Mouse (Mus musculus): Measurements from ENCODE around the gene A730071L15Rik. TPM values are rescaled to one million over a fixed set of nuclear protein-coding genes. Genes with fewer than 3 reads are reported as not detected.
A peak's percentile ranks its signal among the peaks of the same experiment; 100 is the strongest.

Gene A730071L15Rik
- total and polyA plus RNA-seq, 3 experiments, result 0.42 TPM; not detected in 2

DNA sequence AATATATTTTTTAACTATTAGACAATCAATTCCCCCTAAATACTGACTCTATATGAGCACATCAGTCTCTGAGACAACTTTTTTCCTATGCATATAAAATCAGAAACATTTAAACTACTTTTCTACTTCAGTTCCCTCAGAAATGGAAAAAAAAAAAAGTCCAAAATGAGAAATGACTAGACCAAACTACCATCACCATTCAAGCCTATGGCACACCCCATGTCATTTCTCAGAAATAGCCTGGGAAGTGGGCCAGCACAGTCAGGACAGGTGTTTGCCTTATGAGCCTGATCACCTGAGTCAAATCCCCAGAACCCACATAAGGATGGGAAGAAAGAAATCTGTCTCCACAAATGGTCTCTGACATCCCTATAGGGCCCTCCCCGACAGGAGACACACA lies 41.3 kb upstream of the A730071L15Rik start:
- Histone ChIP-seq H3K27ac (ENCODE audit: insufficient read depth, low read depth) (no peak overlapping the region), H3K4me1 (ENCODE audit: control insufficient read depth in 1 of 2, insufficient read depth in 2 of 2) (peaks cover 6 to 56% of the 10 kb centered on the region in 2 experiments), H3K79me2 (replicated peaks; ENCODE audit: control insufficient read depth, extremely low read depth, insufficient read depth, poor library complexity, severe bottlenecking) (peaks cover 21% of the 10 kb centered on the region), H3K36me3 (replicated peaks in 1 of 2; ENCODE audit: control insufficient read depth in 1 of 2, insufficient read depth in 1 of 2, low read length in 1 of 2) (peaks cover 0 to 33% of the 10 kb centered on the region in 2 experiments), H3K4me3 (replicated peaks in 1 of 3; ENCODE audit: low read depth in 2 of 3, low read length in 2 of 3, poor library complexity in 1 of 3) (no peak overlapping the region), H3K9me3 (replicated peaks; ENCODE audit: low read length) (peaks cover 2% of the 10 kb centered on the region), H3K4me2 (ENCODE audit: insufficient read depth, low read depth, poor library complexity, severe bottlenecking) (no peak overlapping the region), H3K27me3 (replicated peaks) (no peaks in the 10 kb centered on the region), H3K9ac (ENCODE audit: insufficient read depth, low read depth) (no peak overlapping the region)
- dilution Hi-C loops (cut with MboI; ENCODE audit: extremely low pct_ligation_motif_present, extremely low pct_unique_long_range_greater_than_20kb, low sequenced_read_pairs), result no loop called here
- in situ Hi-C loops (cut with MboI; ENCODE audit: low pct_ligation_motif_present, low pct_unique_long_range_greater_than_20kb, low sequenced_read_pairs), result no loop called here
- no peak for TF ChIP-seq USF1 (IDR thresholded peaks at IDR 0.05; ENCODE audit: low read depth, low read length)
- no peak for TF ChIP-seq MXI1 (IDR thresholded peaks at IDR 0.05; ENCODE audit: low read depth, low read length)
- peak; percentile 55 for TF ChIP-seq ZNF384 (IDR thresholded peaks at IDR 0.05; ENCODE audit: low read depth, low read length)
- TF ChIP-seq SIN3A (IDR thresholded peaks at IDR 0.05; ENCODE audit: low read length), result no peak
- no peak for TF ChIP-seq JUN (IDR thresholded peaks at IDR 0.05; ENCODE audit: insufficient read depth, low read depth, low read length)
- no peak for TF ChIP-seq JUND (conservative IDR thresholded peaks at IDR 0.05; ENCODE audit: low read depth, low read length)
- DNase-seq (ENCODE audit: extremely low read depth), result no peak

DNA sequence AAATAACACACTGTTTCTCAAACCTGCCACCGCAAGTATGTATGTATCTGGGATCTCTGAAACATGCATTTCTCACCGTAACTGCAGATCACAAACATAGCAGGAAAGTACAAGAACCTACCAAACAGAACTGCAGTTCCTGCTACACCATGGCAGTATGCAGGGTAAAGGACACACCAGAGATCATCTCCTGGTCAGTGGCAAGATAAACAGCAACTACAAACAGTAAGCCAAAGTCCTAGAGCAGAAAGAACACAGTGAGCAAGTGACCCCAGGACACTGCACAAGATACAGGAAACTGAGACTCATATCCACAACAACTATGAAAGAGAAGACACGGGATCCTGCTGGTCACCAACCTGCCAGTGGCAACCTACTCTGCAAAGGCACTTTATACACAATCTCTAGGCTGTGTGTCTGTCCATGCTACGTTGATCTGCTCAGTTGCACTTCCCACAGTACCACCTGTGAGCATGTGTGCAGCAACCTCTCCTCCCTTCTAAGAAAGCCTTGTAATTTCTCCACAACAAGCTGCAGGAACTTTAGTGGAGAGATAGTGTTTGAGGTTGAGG lies 40.0 kb upstream of the A730071L15Rik start:
- Histone ChIP-seq H3K4me2 (ENCODE audit: insufficient read depth, low read depth, poor library complexity, severe bottlenecking) (no peak overlapping the region), H3K27ac (ENCODE audit: insufficient read depth, low read depth) (no peak overlapping the region), H3K9ac (ENCODE audit: insufficient read depth, low read depth) (no peak overlapping the region), H3K4me1 (ENCODE audit: control insufficient read depth in 1 of 2, insufficient read depth in 2 of 2) (peaks cover 0 to 46% of the 10 kb centered on the region in 2 experiments; a peak in 3 of 4 replicates), H3K9me3 (replicated peaks; ENCODE audit: low read length) (peaks cover 2% of the 10 kb centered on the region), H3K4me3 (replicated peaks in 1 of 3; ENCODE audit: low read depth in 2 of 3, low read length in 2 of 3, poor library complexity in 1 of 3) (no peak overlapping the region), H3K27me3 (replicated peaks) (no peaks in the 10 kb centered on the region), H3K79me2 (replicated peaks; ENCODE audit: control insufficient read depth, extremely low read depth, insufficient read depth, poor library complexity, severe bottlenecking) (peaks cover 16% of the 10 kb centered on the region), H3K36me3 (replicated peaks in 1 of 2; ENCODE audit: control insufficient read depth in 1 of 2, insufficient read depth in 1 of 2, low read length in 1 of 2) (peaks cover 0 to 40% of the 10 kb centered on the region in 2 experiments)
- in situ Hi-C loops (cut with MboI; ENCODE audit: low pct_ligation_motif_present, low pct_unique_long_range_greater_than_20kb, low sequenced_read_pairs) (no loop called here), dilution Hi-C loops (cut with MboI; ENCODE audit: extremely low pct_ligation_motif_present, extremely low pct_unique_long_range_greater_than_20kb, low sequenced_read_pairs) (no loop called here)
- TF ChIP-seq ELF1 (IDR thresholded peaks at IDR 0.05; ENCODE audit: low read depth, low read length), result no peak
- TF ChIP-seq KAT2A (IDR thresholded peaks at IDR 0.05; ENCODE audit: insufficient replicate concordance, low read length), result no peak
- no peak for TF ChIP-seq CTCF (conservative IDR thresholded peaks at IDR 0.05 in 1 of 2, IDR thresholded peaks at IDR 0.05 in 1 of 2; ENCODE audit: low read depth in 2 of 2, low read length in 2 of 2)
- no peak for TF ChIP-seq MYC (IDR thresholded peaks at IDR 0.05; ENCODE audit: low read depth, low read length)
- TF ChIP-seq TCF12 (IDR thresholded peaks at IDR 0.05; ENCODE audit: low read depth, low read length), result no peak
- no peak for TF ChIP-seq UBTF (IDR thresholded peaks at IDR 0.05; ENCODE audit: low read depth, low read length)
- no peak for TF ChIP-seq RCOR1 (conservative IDR thresholded peaks at IDR 0.05; ENCODE audit: low read depth, low read length)
- no peak for TF ChIP-seq HCFC1 (IDR thresholded peaks at IDR 0.05; ENCODE audit: low read depth, low read length)
- TF ChIP-seq MEF2A (IDR thresholded peaks at IDR 0.05; ENCODE audit: borderline replicate concordance, low read depth, low read length), result no peak
- no peak for TF ChIP-seq CHD2 (IDR thresholded peaks at IDR 0.05; ENCODE audit: low read length)
- no peak for TF ChIP-seq PAX5 (IDR thresholded peaks at IDR 0.05; ENCODE audit: low read length)
- TF ChIP-seq ETS1 (conservative IDR thresholded peaks at IDR 0.05; ENCODE audit: low read depth, low read length), result no peak
- no peak for TF ChIP-seq MAFK (IDR thresholded peaks at IDR 0.05; ENCODE audit: insufficient replicate concordance, low read length)
- no peak for TF ChIP-seq POLR2A (IDR thresholded peaks at IDR 0.05; ENCODE audit: low read depth, low read length)
- no peak for TF ChIP-seq ZNF384 (IDR thresholded peaks at IDR 0.05; ENCODE audit: low read depth, low read length)
- DNase-seq (ENCODE audit: extremely low read depth), result no peak
